Mouse (Mus musculus) forebrain, embryonic 10.5 days (tissue): ENCODE data around the gene Atp5f1. TPM values are rescaled to one million over a fixed set of nuclear protein-coding genes. Genes with fewer than 3 reads are reported as not detected.

Experiments
- polyA plus RNA-seq: library from polyadenylated mRNA; unstranded; fragments of >200 nt; fragmentation: Nextera tagmentation; extraction: Ambion mirVana; gene quantifications from 2 replicates; pipeline ENCODE4 v1.2.1, GENCODE M21; 2016

Gene Atp5f1
- polyA plus RNA-seq, 1 experiment from 2014 or later: 475 TPM

Other genes with a start within 250 kb of the Atp5f1 start
- 75.5 and 78.0 TPM in 2 replicates for gene Rap1a, start 158.8 kb downstream of the Atp5f1 start, polyA plus RNA-seq
- 0.16 and 0.41 TPM in 2 replicates for gene Adora3, start 89.2 kb downstream of the Atp5f1 start, polyA plus RNA-seq
- gene Tmigd3, start 89.2 kb downstream of the Atp5f1 start, polyA plus RNA-seq: not detected in 2 replicates
- gene I830077J02Rik, start 27.4 kb downstream of the Atp5f1 start, polyA plus RNA-seq: 0.30 and 0.86 TPM in 2 replicates
- gene Wdr77, start 730 bp downstream of the Atp5f1 start, polyA plus RNA-seq: 202 and 207 TPM in 2 replicates
- 2.4 TPM in 2 replicates for gene Ovgp1, start 13.6 kb upstream of the Atp5f1 start, polyA plus RNA-seq
- 1.8 and 1.9 TPM in 2 replicates for gene Pifo, start 54.5 kb upstream of the Atp5f1 start, polyA plus RNA-seq
- gene Chil5, start 72.7 kb upstream of the Atp5f1 start, polyA plus RNA-seq: not detected in 2 replicates
- 0.77 and 0.90 TPM in 2 replicates for gene Chia1, start 153.1 kb upstream of the Atp5f1 start, polyA plus RNA-seq
- not detected in 2 replicates for gene Chil3, start 207.5 kb upstream of the Atp5f1 start, polyA plus RNA-seq